Mouse (Mus musculus) splenic B cell, adult 2 months (primary cell): ENCODE data around the gene Magel2.

Experiments
- DNase-seq: peaks from one replicate; pipeline ENCODE4 v3.0.0-alpha.2; 2011; ENCODE audit warnings: low read depth, low spot score
- H3K27me3 ChIP-seq: 2 replicates; pipeline ENCODE4 v1.6.1; 2012; ENCODE audit warnings: mild to moderate bottlenecking, low read length, moderate library complexity, mixed read lengths; ENCODE audit not compliant: control insufficient read depth, poor library complexity, insufficient read depth, severe bottlenecking
- H3K36me3 ChIP-seq: 2 replicates; pipeline ENCODE4 v1.6.1; 2012; ENCODE audit warnings: mild to moderate bottlenecking, low read length, moderate library complexity, mixed read lengths; ENCODE audit not compliant: control insufficient read depth, poor library complexity, insufficient read depth, severe bottlenecking

Gene Magel2

DNA sequence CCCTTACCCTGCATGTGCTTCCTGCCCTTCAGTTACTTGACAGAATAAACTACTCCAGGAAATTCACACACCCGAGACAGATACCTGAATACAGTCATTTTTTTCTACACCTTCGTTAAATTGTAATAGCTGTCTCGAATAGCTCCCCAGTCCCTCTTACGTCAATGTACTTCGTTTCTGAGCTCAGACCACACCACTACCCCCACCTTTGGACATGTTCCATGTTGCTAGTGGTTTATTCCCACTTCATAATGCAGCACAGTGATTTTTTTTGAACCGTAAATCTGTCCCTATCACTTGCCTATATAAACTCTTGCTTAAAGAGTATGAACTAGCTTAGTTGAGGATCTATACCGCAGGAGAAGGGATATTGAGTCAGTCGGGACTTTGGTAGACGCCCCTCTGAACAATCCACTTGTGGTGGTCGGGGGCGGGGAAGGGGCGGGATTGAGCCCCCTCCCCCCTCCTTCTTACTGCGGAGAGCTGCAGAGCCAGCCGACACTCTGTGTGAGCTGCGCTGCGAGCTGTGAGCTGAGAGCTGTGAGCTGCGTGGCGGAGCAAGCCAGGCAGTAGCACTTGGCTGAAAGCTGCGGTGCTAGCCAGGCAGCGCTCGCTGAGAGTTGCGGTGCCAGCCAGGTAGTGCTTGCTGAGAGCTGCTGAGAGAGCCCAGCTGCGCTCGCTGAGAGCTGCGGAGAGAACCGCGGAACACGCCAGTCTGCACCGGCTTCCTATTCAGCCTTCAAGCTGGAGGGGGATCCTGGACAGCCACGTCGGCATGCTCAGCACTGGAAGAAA is at the start of gene Magel2:
Magel2 (plus strand) TSS at position 501 of the 795 bp plus-strand sequence.
- DNase-seq, result no peak
- Histone ChIP-seq H3K27me3 (no peaks in the 10 kb centered on the region), H3K36me3 (no peaks in the 10 kb centered on the region)

DNA sequence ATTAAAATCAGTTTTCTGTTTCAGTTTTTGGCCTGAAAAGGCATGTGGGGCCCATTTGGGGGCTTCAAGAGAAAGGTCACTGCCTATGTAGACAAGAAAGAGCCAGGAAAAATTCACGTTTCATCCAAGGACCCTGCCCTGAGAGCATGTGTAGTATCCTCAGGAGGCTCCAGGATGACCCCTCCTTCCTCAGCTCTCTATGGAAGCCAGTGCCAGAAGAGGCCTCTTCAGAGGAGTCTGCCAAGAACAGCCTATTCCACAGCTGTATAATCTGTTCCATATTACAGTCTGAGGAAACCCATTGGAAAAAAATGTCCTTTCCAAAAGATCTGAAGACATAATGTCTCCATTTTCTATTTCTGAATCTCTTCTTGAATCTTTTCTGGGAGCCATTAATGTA is 31.4 kb upstream of the Magel2 start:
- no peak for DNase-seq
- Histone ChIP-seq H3K36me3 (no peaks in the 10 kb centered on the region), H3K27me3 (no peaks in the 10 kb centered on the region)

DNA sequence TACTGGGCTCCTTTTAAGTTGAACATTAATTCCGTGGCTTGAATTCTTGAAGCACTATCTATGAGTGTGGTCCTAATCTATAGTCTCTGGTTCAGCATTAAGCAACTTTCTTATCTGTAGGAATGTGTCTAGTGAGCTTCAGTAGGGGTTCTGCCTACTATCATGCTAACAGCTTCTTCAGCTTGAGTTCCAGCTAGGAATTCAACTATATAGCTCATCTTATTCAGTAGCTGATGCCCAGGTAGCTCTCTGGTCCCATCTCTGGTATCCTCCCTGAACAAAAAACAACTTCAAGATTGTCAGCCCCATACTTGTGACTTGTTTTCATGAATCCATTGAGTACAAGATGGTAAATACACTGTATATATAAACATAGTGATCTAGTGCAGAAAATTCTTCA is 30.5 kb upstream of the Magel2 start, which contains the start of gene Ndn:
Ndn (plus strand) TSS at position 301 of the 400 bp plus-strand sequence.
- H3K36me3 ChIP-seq, result no peaks in the 10 kb centered on the region
- no peaks in the 10 kb centered on the region for H3K27me3 ChIP-seq
- DNase-seq, result no peak

DNA sequence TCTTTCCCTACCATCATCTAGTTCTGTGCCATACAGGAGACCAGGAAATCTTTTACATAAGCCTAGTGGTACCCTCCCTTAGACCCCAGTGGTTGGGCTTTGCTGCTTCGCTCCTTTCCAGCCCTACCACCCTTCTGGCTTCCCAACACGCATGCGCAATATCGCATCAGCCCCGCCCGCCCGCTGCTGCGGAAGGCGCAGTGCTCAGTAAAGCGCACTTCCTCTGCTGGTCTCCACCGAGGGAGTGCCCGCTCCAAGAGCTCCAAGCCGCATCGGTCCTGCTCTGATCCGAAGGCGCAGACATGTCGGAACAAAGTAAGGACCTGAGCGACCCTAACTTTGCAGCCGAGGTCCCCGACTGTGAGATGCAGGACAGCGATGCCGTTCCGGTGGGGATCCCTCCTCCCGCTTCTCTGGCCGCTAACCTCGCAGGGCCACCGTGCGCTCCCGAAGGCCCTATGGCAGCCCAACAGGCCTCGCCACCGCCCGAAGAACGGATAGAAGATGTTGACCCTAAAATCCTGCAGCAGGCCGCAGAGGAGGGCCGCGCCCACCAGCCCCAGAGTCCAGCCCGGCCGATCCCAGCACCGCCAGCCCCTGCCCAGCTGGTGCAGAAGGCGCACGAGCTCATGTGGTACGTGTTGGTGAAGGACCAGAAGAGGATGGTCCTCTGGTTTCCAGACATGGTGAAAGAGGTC is 28.6 kb upstream of the Magel2 start:
- no peak for DNase-seq
- Histone ChIP-seq H3K36me3 (no peaks in the 10 kb centered on the region), H3K27me3 (no peaks in the 10 kb centered on the region)

DNA sequence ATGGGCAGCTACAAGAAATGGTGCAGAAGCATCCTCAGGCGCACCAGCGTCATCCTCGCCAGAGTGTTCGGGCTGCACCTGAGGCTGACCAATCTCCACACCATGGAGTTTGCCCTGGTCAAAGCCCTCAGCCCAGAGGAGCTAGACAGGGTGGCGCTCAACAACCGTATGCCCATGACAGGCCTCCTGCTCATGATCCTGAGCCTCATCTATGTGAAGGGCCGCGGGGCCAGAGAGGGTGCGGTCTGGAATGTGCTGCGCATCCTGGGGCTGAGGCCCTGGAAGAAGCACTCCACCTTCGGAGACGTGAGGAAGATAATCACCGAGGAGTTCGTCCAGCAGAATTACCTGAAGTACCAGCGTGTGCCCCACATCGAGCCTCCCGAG is 28.0 kb upstream of the Magel2 start:
- H3K36me3 ChIP-seq, result no peaks in the 10 kb centered on the region
- no peaks in the 10 kb centered on the region for H3K27me3 ChIP-seq
- no peak for DNase-seq

DNA sequence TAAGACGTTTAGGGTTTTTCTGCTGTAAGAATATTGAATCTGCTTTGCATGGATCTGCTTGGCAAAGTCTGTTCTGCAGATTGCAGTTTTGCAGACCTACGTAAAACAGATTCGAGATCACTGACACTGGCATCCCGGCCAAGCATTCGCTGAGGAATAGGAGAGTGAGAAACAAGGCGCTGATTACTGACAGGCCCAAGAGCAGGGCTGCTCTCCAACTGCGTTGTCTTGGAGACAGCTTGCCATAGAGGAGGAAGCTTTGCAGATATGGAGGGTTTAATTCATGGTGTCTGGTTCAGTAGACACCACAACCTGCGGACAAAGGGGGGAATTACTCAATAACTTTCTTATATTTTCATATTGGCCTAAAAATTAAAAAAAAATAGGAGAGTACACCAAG is 25.5 kb upstream of the Magel2 start:
- no peak for DNase-seq
- H3K36me3 ChIP-seq, result no peaks in the 10 kb centered on the region
- no peaks in the 10 kb centered on the region for H3K27me3 ChIP-seq

DNA sequence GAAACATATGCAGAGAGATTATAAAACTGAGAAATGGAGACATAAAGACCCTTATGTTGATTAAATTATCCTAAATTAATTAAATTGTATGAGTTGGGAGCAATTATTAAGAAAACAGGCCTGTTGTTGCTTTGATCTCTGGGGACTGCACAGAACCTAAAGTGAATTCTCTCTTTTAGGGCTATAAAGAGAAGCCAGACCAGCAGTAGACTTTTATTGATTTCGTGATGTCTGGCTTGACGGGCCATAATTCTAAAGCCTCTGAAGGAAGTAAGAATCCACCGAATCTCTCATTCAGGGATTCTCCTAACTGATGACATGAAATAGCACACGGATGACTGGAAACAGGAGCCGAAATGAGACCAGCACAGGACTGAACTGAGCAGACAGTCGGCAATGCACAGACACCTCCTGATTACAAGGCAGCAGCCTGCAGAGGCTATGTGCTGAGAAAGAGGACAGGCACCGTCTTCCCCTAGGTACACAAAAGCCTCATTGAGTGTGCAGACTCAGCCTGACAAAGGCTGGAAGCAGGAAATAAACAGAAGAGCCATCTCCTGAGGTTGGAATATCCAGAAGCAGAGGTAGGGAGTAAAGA is 11.7 kb upstream of the Magel2 start:
- Histone ChIP-seq H3K27me3 (no peaks in the 10 kb centered on the region), H3K36me3 (no peaks in the 10 kb centered on the region)
- no peak for DNase-seq

DNA sequence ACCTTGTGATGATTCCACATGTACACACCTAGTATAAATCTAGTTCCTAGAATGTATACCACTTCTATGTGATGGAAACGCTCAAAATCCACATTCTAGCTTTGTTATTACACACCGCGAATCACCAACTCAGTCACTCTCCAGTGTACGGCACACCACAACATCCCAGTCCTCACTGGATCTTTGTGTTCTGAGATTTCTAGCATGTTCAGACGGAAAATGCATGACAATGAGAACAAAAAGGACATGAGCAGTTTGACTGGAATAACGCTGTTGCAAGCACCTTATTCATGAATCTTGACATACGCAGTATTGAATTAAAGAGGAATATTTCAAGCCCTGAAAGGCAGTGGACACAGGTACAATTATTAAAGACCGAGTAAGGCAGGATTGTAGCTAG is 10.1 kb upstream of the Magel2 start:
- no peak for DNase-seq
- H3K27me3 ChIP-seq, result no peaks in the 10 kb centered on the region
- no peaks in the 10 kb centered on the region for H3K36me3 ChIP-seq

DNA sequence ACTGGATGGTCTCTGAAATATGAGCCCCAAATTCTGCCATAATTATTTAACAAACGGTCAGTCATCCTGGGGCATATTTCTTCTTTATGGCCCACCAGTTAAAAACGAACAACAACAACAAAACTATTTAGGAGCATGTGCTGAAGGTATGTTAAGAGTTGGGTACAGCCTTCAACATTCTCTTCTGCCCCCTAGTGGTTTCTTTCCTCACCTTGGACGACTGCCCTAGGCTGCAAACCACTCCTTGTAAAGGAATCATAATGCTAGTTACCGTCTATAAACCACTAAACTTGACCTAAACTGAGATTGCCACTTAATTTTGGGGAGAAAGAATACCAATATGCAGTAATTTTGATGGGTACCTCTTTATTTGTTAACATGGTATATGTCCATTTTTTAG is 1.2 kb upstream of the Magel2 start:
- DNase-seq, result no peak
- H3K27me3 ChIP-seq, result no peaks in the 10 kb centered on the region
- H3K36me3 ChIP-seq, result no peaks in the 10 kb centered on the region

DNA sequence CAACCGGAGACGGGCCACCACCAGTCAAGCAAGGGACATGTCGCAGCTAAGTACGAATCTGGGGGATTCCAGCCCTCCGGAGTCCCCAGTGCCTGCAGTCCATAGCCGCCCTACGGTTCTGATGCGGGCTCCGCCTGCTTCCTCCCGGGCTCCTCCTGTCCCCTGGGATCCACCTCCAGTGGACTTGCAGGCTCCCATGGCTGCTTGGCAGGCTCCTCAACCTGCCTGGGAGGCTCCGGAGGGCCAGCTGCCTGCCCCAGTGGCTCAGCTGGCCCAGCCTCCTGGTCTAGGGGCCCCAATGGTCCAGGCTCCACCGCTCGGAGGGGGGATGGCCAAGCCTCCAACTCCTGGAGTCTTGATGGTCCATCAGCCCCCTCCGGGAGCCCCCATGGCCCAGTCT is 503 bp downstream of the Magel2 start:
- no peaks in the 10 kb centered on the region for H3K27me3 ChIP-seq
- no peaks in the 10 kb centered on the region for H3K36me3 ChIP-seq
- no peak for DNase-seq

DNA sequence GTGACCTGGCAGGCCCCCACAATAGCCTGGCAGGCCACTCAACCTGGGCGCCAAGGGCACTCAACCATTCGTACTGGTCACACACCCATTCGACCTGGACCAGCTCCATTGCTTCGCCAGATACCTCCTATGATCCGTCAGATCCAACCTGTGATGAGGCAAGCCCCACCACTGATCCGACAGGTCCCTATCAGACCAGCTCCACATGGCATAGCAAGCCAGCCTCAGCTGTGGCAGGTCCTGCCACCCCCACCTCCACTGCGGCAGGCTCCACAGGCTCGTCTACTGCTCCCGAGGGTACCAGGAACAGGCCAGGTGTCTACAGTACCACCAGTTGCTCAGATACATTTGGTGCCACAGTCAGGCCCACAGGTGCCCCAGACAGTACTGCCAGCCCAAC is 1.7 kb downstream of the Magel2 start:
- DNase-seq, result no peak
- Histone ChIP-seq H3K36me3 (no peaks in the 10 kb centered on the region), H3K27me3 (no peaks in the 10 kb centered on the region)

DNA sequence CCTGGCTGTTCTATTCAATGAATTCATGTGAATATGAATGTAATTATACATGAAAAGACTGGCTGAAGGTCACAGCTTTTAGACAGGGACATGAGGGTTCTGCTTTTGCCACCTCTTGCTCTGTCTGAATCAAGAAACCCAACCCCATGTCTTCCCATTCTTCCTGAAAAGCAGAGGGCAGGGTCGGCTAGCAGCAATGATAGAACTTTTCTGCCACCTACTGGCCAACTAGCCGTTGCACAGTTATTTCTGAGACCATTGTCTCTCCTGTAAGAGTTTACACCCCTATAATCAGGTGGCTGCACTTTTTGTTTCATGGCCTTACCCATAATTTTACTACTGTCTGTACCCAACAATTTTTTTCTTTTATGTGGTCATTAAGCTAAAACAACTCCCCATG is 5.6 kb downstream of the Magel2 start:
- no peak for DNase-seq
- Histone ChIP-seq H3K36me3 (no peaks in the 10 kb centered on the region), H3K27me3 (no peaks in the 10 kb centered on the region)

DNA sequence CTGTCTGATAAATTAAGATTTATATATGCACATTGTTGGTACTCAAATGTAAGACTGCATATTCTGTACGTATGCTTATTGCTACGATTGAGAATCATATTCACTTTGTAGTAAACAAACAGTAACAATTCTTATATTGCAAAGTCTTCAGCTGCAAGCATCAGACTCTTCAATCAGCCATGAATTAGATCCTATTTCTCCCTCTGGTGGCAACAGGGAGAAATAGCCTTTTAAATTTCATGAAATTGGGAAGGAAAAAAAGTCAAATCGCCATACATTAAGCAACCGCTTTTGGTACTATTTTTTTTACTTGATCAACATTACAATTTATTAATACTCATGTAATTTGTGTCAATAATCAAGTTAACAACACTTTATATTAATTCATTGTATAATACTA is 11.5 kb downstream of the Magel2 start:
- no peaks in the 10 kb centered on the region for H3K27me3 ChIP-seq
- H3K36me3 ChIP-seq, result no peaks in the 10 kb centered on the region
- no peak for DNase-seq

DNA sequence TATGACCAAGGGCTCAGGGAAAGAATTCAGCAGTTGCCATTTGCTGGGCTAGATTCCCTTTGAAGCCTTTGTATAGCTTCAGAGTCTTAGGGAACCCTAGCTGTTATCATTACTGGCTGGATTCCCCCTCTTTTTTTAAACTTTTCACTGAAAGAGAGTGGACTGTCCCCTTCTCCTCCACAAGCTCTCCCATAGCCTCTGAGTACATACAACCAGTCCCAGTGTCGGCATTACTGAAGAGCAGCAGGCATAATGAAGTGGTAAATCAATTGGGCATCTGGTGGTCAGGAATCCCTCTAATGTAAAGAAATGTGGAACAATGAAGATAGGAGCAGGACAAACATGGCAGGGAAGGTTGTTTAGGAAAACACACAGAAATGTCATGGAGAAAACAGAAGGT is 15.4 kb downstream of the Magel2 start:
- no peaks in the 10 kb centered on the region for H3K36me3 ChIP-seq
- no peaks in the 10 kb centered on the region for H3K27me3 ChIP-seq
- DNase-seq, result no peak

DNA sequence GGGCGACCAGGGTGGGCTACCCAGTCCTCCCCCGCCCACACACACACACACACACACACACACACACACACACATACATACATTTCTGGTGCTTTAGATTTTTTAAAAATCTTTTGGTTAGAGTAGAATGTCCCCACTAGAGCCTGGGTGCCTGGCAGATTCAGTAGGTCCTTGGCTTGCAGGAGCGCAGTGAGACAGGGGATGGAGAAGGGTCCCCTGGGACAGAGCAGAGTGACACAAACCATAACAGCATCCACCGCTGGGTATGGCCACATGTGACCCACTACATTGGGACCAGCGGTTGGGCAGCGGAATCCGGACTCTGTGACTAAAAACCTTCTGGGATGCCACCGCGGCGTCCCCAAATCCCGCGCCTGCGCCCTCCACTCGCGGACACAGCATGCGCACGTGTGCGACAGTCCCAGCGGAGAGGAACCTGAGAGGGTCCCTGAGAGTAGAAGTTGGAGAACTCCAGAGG is 29.8 kb downstream of the Magel2 start:
- no peak for DNase-seq
- Histone ChIP-seq H3K36me3 (no peaks in the 10 kb centered on the region), H3K27me3 (no peaks in the 10 kb centered on the region)
